In the genomic region with DNA sequence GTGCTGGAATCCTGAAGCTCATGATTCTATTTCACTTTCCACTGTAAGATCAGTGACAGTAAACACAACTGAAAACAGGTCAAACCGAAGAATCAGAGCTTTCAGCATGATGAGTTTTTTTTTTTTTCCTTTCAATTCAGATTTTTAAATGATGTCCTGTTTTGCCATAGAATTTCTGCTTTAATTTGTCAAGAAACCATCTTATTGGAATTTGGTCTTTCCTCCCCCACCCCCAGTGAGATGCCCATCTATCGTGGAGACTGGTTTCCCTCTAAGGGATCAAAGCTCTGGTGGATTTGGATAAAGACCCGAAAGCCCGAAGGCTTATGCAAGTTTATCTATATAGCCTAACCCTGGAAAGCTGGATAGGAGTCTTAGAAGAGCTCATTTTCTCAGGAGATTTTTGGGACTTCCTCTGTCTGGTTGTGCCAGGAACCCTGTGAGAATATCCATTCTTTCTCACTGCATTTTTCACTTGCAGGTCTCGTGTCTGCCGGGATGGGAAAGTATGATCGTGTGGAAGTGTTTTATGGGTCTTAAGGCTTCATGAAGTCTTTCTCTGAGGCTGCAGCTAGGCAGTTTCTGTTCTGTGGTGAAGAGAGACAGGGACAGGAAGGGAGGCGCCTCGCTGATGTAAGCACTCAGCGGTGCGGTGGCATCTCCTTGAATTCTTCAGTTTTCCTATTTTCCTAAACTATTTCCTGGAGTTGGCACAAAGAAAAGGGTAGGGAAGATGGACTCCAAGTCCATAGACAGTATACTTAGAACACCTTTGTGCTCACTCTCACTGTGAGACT, we compare ENCODE assay signal across 10 mouse cellular contexts.
A peak's percentile ranks its signal among the peaks of the same experiment; 100 is the strongest.
DNase-seq lines count a peak whose midpoint lies in the region; ATAC-seq lines count a peak whose summit lies in the region.
"Had no signal": no experiment of that assay in that cellular context is flagged by ENCODE, and none has a peak within 500 bp of the region (broad histone marks: within the 10 kb centered on the region; RNA-seq: fewer than 3 reads in every experiment).

No protein-coding gene starts in this region.

- no peak overlapping the region for H3K9ac ChIP-seq in hindbrain, embryonic 11.5 days (ENCODE audit: low read depth, low read length)
- H3K9ac ChIP-seq in hindbrain, embryonic 13.5 days: no peak overlapping the region; the same call in 1 of the 2 replicates

- peak; percentile 20 for DNase-seq in hindbrain, embryonic 11.5 days (ENCODE audit: low spot score)
- peak; percentile 16 for DNase-seq in retina, postnatal 1 day
- no peak for DNase-seq in retina, embryonic 14.5 days (ENCODE audit: low spot score)
- peak; percentile 22 for DNase-seq in kidney, adult 9 months
- DNase-seq in urinary bladder, adult 2 months (ENCODE audit: low spot score): no peak
- DNase-seq in thymus, postnatal 14 days: no peak
- no peak for DNase-seq in hindbrain, embryonic 10.5 days (ENCODE audit: low spot score)
- DNase-seq: cerebellum, adult 11-12 months had no signal

- no peak overlapping the region for H3K27ac ChIP-seq in hindbrain, embryonic 11.5 days (ENCODE audit: low read depth, low read length)
- no peak overlapping the region for H3K27ac ChIP-seq in hindbrain, embryonic 13.5 days
- H3K27ac ChIP-seq in hindbrain, embryonic 10.5 days: no peak overlapping the region

- no peak for ATAC-seq in hindbrain, embryonic 11.5 days (ENCODE audit: low FRiP score)
- no peak for ATAC-seq in hindbrain, embryonic 13.5 days (ENCODE audit: low FRiP score)
- ATAC-seq: CD4-positive, CD25-positive, alpha-beta regulatory T cell, adult 4 months had no signal

- 48% methylated on average over 11 of the region's 11 CpGs for WGBS in hindbrain, embryonic 11.5 days
- 60% methylated on average over 11 of the region's 11 CpGs for WGBS in hindbrain, embryonic 13.5 days
- 45% methylated on average over 11 of the region's 11 CpGs for WGBS in hindbrain, embryonic 10.5 days

- peaks cover 8% of the 10 kb centered on the region for H3K27me3 ChIP-seq in hindbrain, embryonic 11.5 days (ENCODE audit: control insufficient read depth, insufficient read depth, low read length)
- peaks cover 43% of the 10 kb centered on the region for H3K27me3 ChIP-seq in hindbrain, embryonic 13.5 days
- peaks cover 61% of the 10 kb centered on the region for H3K27me3 ChIP-seq in hindbrain, embryonic 10.5 days (ENCODE audit: insufficient read depth, poor library complexity, severe bottlenecking)

- H3K36me3 ChIP-seq in hindbrain, embryonic 11.5 days (ENCODE audit: control insufficient read depth, insufficient read depth, low read length): no peaks in the 10 kb centered on the region
- no peaks in the 10 kb centered on the region for H3K36me3 ChIP-seq in hindbrain, embryonic 13.5 days
- no peaks in the 10 kb centered on the region for H3K36me3 ChIP-seq in hindbrain, embryonic 10.5 days

- peaks cover 10% of the 10 kb centered on the region for H3K4me1 ChIP-seq in hindbrain, embryonic 11.5 days (replicated peaks; ENCODE audit: control insufficient read depth, insufficient read depth, low read length)
- peaks cover 37% of the 10 kb centered on the region for H3K4me1 ChIP-seq in hindbrain, embryonic 13.5 days (replicated peaks)
- H3K4me1 ChIP-seq in hindbrain, embryonic 10.5 days (replicated peaks): peaks cover 46% of the 10 kb centered on the region

- H3K4me2 ChIP-seq in hindbrain, embryonic 11.5 days (replicated peaks; ENCODE audit: low read depth, low read length): no peak overlapping the region
- no peak overlapping the region for H3K4me2 ChIP-seq in hindbrain, embryonic 13.5 days

- H3K9me3 ChIP-seq in hindbrain, embryonic 11.5 days (ENCODE audit: control insufficient read depth, low read length): no peaks in the 10 kb centered on the region
- no peaks in the 10 kb centered on the region for H3K9me3 ChIP-seq in hindbrain, embryonic 13.5 days
- H3K9me3 ChIP-seq in hindbrain, embryonic 10.5 days: no peaks in the 10 kb centered on the region

- no peak overlapping the region for H3K4me3 ChIP-seq in hindbrain, embryonic 11.5 days (ENCODE audit: low read depth, low read length)
- no peak overlapping the region for H3K4me3 ChIP-seq in hindbrain, embryonic 13.5 days
- no peak overlapping the region for H3K4me3 ChIP-seq in hindbrain, embryonic 10.5 days

Comparison
In these comparisons a context has a peak if more than half of its experiments do, and no peak if none do; other contexts are left out.
1. DNase-seq: peak in hindbrain, embryonic 11.5 days (single experiment), retina, postnatal 1 day (single experiment) and kidney, adult 9 months (single experiment); none in retina, embryonic 14.5 days (single experiment), urinary bladder, adult 2 months (single experiment), thymus, postnatal 14 days (single experiment) and hindbrain, embryonic 10.5 days (single experiment).